Mouse (Mus musculus) hindbrain, embryonic 11.5 days (tissue): Measurements from ENCODE around the gene Jhy. TPM values are rescaled to one million over a fixed set of nuclear protein-coding genes. Genes with fewer than 3 reads are reported as not detected.

Source experiments
- ATAC-seq: fragments of 200-750 bp; cut with Nextera tagmentation; 2 replicates; pipeline ENCODE4 v1.8.0; 2017; ENCODE audit warnings: mild to moderate bottlenecking, moderate TSS enrichment, moderate library complexity; ENCODE audit not compliant: low FRiP score
- DNase-seq: peaks from one replicate; pipeline ENCODE4 v3.0.0-alpha.2; 2015; ENCODE audit warnings: low spot score
- H3K27ac ChIP-seq: fragments of 300-500 bp; sonication (generic); 2 replicates; pipeline ENCODE4 v1.5.1; 2014; ENCODE audit warnings: mild to moderate bottlenecking, low read depth, low read length
- H3K27me3 ChIP-seq: fragments of 300-500 bp; sonication (generic); 2 replicates; pipeline ENCODE4 v1.6.1; 2014; ENCODE audit warnings: mild to moderate bottlenecking, low read length, moderate library complexity, mixed read lengths; ENCODE audit not compliant: control insufficient read depth, insufficient read depth
- H3K36me3 ChIP-seq: fragments of 300-500 bp; sonication (generic); 2 replicates; pipeline ENCODE4 v1.6.1; 2014; ENCODE audit warnings: mild to moderate bottlenecking, low read length, moderate library complexity, mixed read lengths; ENCODE audit not compliant: control insufficient read depth, insufficient read depth
- H3K4me1 ChIP-seq: fragments of 300-500 bp; sonication (generic); replicated peaks from 2 replicates; pipeline ENCODE4 v1.6.1; 2014; ENCODE audit warnings: low read length, mixed read lengths; ENCODE audit not compliant: control insufficient read depth, insufficient read depth
- H3K4me2 ChIP-seq: fragments of 300-500 bp; sonication (generic); replicated peaks from 2 replicates; pipeline ENCODE4 v1.6.1; 2014; ENCODE audit warnings: mild to moderate bottlenecking, low read depth, low read length
- H3K4me3 ChIP-seq: fragments of 300-500 bp; sonication (generic); 2 replicates; pipeline ENCODE4 v1.5.1; 2014; ENCODE audit warnings: low read depth, low read length
- H3K9ac ChIP-seq: fragments of 300-500 bp; sonication (generic); 2 replicates; pipeline ENCODE4 v1.6.1; 2014; ENCODE audit warnings: low read depth, low read length
- H3K9me3 ChIP-seq: fragments of 300-500 bp; sonication (generic); 2 replicates; pipeline ENCODE4 v1.6.1; 2016; ENCODE audit warnings: low read length; ENCODE audit not compliant: control insufficient read depth
- WGBS: fragments of 180-500 bp; shearing (Covaris S2); extraction: QIAGEN DNeasy Blood & Tissue Kit; methylation state at CpG from one replicate; pipeline ENCODE4 v1.1.7; 2014; 5-methylcytosine and 5-hydroxymethylcytosine counted together
- polyA plus RNA-seq: library from polyadenylated mRNA; unstranded; fragments of >200 nt; fragmentation: Nextera tagmentation; extraction: Ambion mirVana; gene quantifications from 2 replicates; pipeline ENCODE4 v1.2.1, GENCODE M21; 2014

Jhy gene
- polyA plus RNA-seq, 1 experiment from 2014 or later: 1.8 TPM

DNA sequence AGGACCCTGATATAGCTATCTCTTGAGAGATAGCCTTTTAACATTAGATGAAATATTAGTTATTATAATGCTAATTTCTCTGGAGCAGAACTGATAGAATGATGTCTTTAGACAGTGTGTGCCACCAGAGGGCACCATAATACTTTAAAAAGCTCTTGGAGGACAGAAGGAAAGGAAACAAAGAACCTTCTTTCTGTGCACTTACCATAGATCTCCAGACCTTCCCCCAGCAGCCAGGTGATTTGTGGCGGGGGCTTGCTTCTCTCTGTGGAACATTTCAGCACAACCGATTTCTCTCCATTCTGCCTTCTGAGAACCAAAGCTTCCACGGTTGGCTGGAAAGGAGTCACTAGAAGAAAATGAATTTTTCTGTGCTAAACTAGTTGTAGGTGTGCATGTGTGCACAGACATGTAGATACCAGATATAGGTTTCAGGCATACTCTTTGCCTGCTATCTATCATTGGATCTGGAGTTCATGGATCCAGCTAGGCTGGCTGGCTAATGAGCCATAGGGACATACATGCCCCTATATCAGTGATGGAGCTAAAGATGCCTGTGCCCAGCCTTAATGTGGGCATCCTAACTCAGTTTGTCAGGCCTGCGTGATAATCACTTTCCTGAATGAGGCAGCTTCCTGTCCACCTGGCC is 26.1 kb upstream of the Jhy start:
- ATAC-seq: no peak

GRCm38 (mm10) chr9:40984313-40984712 is 20.4 kb upstream of the Jhy start:
- no peak overlapping the region for H3K9ac ChIP-seq
- no peak overlapping the region for H3K4me2 ChIP-seq
- no peaks in the 10 kb centered on the region for H3K9me3 ChIP-seq
- no peaks in the 10 kb centered on the region for H3K27me3 ChIP-seq
- H3K4me1 ChIP-seq: no peaks in the 10 kb centered on the region
- WGBS: 80% methylated on average over 3 of the region's 3 CpGs
- H3K36me3 ChIP-seq: no peaks in the 10 kb centered on the region
- no peak for ATAC-seq
- no peak for DNase-seq
- no peak overlapping the region for H3K4me3 ChIP-seq
- no peak overlapping the region for H3K27ac ChIP-seq

More for the DNA sequence above, 26.1 kb upstream of the Jhy start:
- Histone ChIP-seq H3K4me2 (no peak overlapping the region), H3K27ac (no peak overlapping the region), H3K4me3 (no peak overlapping the region), H3K9me3 (no peaks in the 10 kb centered on the region), H3K9ac (no peak overlapping the region), H3K27me3 (no peaks in the 10 kb centered on the region; the same call in 1 of the 2 replicates), H3K4me1 (no peaks in the 10 kb centered on the region), H3K36me3 (no peaks in the 10 kb centered on the region)
- peak; percentile 79 for DNase-seq
- 43% methylated on average over 4 of the region's 4 CpGs for WGBS

DNA sequence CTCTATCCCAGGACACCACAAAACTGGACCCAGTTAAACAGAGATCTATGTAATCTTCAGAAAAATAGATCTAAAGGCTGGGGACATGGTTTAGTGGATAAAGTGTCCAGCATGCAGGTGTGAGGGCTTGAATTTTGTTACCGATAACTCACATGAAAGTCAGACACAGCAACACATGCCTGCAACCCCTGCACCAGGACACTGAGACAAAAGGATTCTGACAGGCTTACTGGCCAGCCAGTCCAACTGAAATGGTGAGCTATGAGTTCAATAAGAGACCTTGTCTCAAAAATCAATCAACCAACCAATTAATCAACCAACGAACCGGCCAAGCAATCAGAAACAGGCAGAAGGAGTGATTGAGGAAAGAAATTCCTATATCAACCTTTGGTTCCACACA is 19.8 kb upstream of the Jhy start:
- Histone ChIP-seq H3K9ac (no peak overlapping the region), H3K27me3 (no peaks in the 10 kb centered on the region), H3K27ac (no peak overlapping the region), H3K4me1 (no peaks in the 10 kb centered on the region), H3K4me2 (no peak overlapping the region), H3K36me3 (no peaks in the 10 kb centered on the region), H3K4me3 (no peak overlapping the region), H3K9me3 (no peaks in the 10 kb centered on the region)
- DNase-seq (no peak), ATAC-seq (no peak)
- WGBS: 88% methylated on average over 3 of the region's 3 CpGs

GRCm38 (mm10) chr9:40982480-40982879 is 18.6 kb upstream of the Jhy start:
- H3K4me2 ChIP-seq: no peak overlapping the region
- no peak overlapping the region for H3K9ac ChIP-seq
- H3K27ac ChIP-seq: no peak overlapping the region
- no peaks in the 10 kb centered on the region for H3K9me3 ChIP-seq
- DNase-seq (peak; percentile 62), ATAC-seq (no peak)
- H3K36me3 ChIP-seq: no peaks in the 10 kb centered on the region
- H3K27me3 ChIP-seq: no peaks in the 10 kb centered on the region
- H3K4me3 ChIP-seq: no peak overlapping the region
- WGBS: 41% methylated on average over 6 of the region's 6 CpGs
- no peaks in the 10 kb centered on the region for H3K4me1 ChIP-seq

DNA sequence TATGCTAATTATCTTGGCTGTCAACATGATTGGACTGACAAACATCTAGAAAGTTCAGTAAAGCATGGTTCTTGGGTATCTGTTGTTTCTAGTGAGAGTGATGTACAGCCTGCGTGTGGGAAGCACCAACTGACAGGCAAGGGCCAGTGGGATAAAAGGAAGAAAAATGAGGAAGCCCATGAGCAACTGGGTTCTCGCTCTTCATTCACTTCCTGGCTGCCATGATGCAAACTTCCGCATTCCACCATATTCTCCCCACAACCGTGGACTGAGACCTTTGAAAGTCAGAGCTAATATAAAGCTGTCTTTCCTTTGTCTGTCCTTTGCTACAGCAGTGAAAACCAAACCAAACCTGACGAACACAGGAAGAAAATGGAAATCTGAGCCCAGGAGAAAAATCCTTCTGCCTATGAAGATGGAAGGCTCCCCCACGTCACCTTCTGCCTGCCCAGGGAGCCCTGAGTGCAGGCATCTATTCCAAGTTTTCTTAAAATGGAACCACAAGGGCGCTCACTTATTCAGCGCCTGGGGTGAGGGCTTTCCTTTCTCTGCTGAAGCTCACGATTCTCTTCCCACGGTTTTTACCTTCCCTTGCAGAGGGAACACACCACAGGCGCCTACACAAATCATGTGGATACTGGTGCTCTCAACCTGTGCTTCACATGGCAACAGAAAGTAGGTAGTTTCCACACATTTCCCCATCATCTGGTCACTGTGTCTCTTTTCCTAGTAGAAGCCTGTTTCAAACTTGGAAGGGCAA is 10.3 kb upstream of the Jhy start:
- 82% methylated on average over 11 of the region's 11 CpGs for WGBS
- H3K9me3 ChIP-seq: no peaks in the 10 kb centered on the region
- no peak overlapping the region for H3K4me3 ChIP-seq
- H3K4me1 ChIP-seq: no peaks in the 10 kb centered on the region
- no peak overlapping the region for H3K9ac ChIP-seq
- H3K27me3 ChIP-seq: no peaks in the 10 kb centered on the region
- ATAC-seq: no peak
- H3K36me3 ChIP-seq: no peaks in the 10 kb centered on the region
- no peak for DNase-seq
- no peak overlapping the region for H3K27ac ChIP-seq
- H3K4me2 ChIP-seq: no peak overlapping the region

- no peak for ATAC-seq
- H3K9ac ChIP-seq: no peak overlapping the region
Measured at GRCm38 (mm10) chr9:40964418-40964714, 448 bp upstream of the Jhy start.

GRCm38 (mm10) chr9:40961401-40961800 is 2.5 kb downstream of the Jhy start:
- no peak for DNase-seq
- peaks cover 32% of the 10 kb centered on the region for H3K27me3 ChIP-seq
- no peaks in the 10 kb centered on the region for H3K9me3 ChIP-seq
- no peak overlapping the region for H3K4me2 ChIP-seq
- H3K4me1 ChIP-seq: no peaks in the 10 kb centered on the region
- 84% methylated on average over 3 of the region's 3 CpGs for WGBS
- H3K4me3 ChIP-seq: no peak overlapping the region
- H3K36me3 ChIP-seq: no peaks in the 10 kb centered on the region
- no peak for ATAC-seq
- H3K27ac ChIP-seq: no peak overlapping the region
- H3K9ac ChIP-seq: no peak overlapping the region

More at GRCm38 (mm10) chr9:40964418-40964714, 448 bp upstream of the Jhy start:
- WGBS: 20% methylated on average over 7 of the region's 7 CpGs
- DNase-seq: peak; percentile 46
- Histone ChIP-seq H3K36me3 (no peaks in the 10 kb centered on the region), H3K27ac (no peak overlapping the region), H3K27me3 (peaks cover 32% of the 10 kb centered on the region), H3K9me3 (no peaks in the 10 kb centered on the region), H3K4me3 (peak overlapping the region; percentile 52), H3K4me1 (no peaks in the 10 kb centered on the region), H3K4me2 (peak overlapping the region; percentile 97)

DNA sequence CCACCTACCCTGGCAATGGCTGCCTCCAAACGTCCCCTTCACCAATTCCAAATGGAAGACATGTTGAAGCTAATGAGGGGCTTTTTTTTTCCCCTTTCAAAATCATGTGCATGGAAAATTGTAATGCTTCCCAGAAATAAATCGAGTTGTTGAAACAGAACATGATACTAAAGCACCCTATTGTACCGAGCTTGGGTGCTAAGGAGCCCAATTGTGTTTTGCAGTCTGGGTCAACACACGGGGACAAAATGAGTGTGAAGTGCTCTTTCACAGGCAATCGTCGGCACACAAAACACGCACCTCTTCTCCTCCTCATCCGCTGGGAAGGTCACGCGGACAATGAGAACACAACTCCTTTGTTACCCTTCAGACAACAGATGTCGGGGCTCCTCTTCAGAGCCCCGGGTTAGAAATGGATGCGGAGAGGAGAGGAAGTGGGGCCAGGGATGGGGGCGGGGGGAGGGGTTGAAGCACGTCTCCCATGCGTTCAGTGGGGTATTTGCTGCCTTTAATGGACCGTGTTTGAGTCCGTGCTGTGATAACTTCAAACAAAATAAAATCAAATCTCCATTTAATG is 14.8 kb downstream of the Jhy start:
- H3K9ac ChIP-seq: no peak overlapping the region
- H3K4me3 ChIP-seq: no peak overlapping the region
- 29% methylated on average over 18 of the region's 18 CpGs for WGBS
- H3K4me2 ChIP-seq: 0 out of 2 replicates have a peak overlapping the region, but pooled peaks have one; percentile 14
- H3K27me3 ChIP-seq: peaks cover 16% of the 10 kb centered on the region
- H3K9me3 ChIP-seq: no peaks in the 10 kb centered on the region
- ATAC-seq (peak; percentile 67; the same call in 1 of the 2 replicates), DNase-seq (peak; percentile 71)
- no peaks in the 10 kb centered on the region for H3K36me3 ChIP-seq
- no peaks in the 10 kb centered on the region for H3K4me1 ChIP-seq
- no peak overlapping the region for H3K27ac ChIP-seq

- Histone ChIP-seq H3K27ac (no peak overlapping the region), H3K9me3 (no peaks in the 10 kb centered on the region), H3K36me3 (no peaks in the 10 kb centered on the region), H3K27me3 (peaks cover 19% of the 10 kb centered on the region), H3K4me2 (no peak overlapping the region), H3K4me1 (no peaks in the 10 kb centered on the region), H3K9ac (no peak overlapping the region), H3K4me3 (no peak overlapping the region)
- ATAC-seq: no peak
- 94% methylated on average over 6 of the region's 6 CpGs for WGBS
- DNase-seq: no peak
Measured at GRCm38 (mm10) chr9:40948473-40948872, 15.4 kb downstream of the Jhy start.
